Mouse (Mus musculus) 416B (cell line): ENCODE results near the gene Fbln2.

Experiments used
- DNase-seq: peaks from one replicate; pipeline ENCODE4 v3.0.0; 2011; ENCODE audit warnings: low read depth

The Fbln2 gene

DNA sequence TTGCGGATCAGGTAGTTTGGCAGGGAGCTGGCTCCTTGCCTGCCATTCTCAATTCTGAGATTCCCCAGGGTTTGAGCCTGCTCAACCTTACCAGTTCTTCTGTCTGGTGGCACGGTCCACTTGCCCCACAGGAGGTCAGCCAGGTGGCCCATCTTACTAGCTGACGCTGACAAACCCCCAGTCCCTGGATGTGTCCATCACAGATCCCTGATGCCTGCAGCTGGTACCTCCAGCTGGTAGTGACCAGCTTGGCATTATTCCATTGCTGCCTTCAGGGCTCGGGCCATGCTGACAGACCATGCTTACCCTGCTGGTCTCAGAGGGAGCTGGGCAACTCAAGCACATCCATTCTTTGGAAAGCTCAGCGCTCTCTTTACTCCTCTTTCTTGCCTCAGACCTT, 18.7 kb downstream of the Fbln2 start:
- no peak for DNase-seq

DNA sequence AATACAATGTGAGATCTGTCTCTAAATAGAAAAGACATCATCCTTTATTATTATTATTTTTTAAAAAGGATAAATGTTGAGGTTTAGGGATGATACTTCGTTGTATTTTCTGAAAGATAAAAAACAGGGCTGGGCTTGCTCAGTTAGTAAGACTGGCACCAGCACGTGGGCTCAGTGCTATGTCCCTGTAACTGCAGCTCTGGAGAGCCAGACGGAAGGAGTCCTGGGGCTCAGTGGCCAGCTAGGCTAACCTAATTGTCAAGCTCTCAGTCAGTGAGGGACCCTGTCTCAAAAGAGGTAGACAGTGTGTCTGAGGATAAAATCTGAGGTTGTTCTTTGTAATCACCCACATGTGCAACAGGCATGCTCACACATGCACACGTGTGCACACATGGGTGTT, 19.3 kb downstream of the Fbln2 start:
- DNase-seq = no peak

DNA sequence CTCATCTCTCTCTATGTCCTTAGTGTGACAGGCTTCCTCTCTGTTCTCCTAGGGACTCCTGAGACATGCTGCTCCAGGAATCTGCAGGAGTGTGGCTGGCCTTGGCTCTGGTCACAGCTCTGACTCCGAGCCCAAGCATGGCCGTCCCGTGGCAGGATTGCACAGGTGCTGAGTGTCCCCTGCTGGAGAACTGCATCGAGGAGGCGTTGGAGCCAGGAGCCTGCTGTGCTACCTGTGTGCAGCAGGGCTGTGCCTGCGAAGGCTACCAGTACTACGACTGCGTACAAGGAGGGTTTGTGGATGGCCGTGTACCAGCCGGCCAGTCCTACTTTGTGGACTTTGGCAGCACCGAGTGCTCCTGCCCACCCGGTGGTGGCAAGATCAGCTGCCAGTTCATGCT, 20.8 kb downstream of the Fbln2 start:
- no peak for DNase-seq

DNA sequence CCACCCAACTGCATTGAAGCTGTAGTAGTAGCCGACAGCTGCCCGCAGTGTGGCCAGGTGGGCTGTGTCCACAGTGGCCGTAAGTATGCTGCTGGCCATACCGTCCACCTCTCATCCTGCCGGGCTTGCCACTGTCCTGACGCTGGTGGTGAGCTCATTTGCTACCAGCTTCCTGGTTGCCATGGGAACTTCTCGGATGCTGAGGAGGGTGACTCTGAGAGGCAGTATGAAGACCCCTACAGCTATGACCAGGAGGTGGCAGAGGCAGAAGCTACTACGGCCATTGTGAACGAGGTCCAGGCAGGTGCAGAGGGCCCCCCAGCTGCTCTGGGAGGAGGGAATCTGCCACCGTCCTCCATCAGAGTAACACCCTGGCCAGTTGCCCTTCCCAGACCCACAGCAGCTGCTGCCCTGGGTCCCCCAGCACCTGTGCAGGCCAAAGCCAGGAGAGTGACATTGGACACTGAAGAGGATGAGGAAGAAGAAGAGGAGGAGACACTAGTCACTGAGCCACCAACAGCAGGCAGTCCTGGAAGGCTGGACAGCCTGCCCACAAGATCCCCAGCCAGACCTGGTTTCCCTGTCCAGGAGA, 21.3 kb downstream of the Fbln2 start:
- no peak for DNase-seq

DNA sequence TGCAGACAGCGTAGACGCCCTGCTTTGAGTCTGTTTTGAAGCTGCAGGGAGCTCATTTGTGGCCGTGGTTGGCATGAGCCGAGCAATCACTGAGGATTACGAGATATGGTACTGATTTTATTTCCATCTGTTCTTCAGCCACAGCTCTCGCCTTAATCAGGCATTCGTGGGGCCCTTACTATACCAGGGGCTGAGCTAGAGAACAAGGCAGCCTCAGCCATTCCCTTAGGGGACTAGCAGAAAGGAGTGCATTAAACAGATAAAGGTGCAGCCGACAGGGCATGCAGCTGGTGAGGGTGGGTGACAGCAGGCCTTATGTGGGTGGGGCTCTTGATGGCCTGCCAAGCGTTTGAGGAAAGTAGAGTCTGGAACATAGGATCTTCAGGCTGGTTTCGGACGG, 23.8 kb downstream of the Fbln2 start:
- no peak for DNase-seq

DNA sequence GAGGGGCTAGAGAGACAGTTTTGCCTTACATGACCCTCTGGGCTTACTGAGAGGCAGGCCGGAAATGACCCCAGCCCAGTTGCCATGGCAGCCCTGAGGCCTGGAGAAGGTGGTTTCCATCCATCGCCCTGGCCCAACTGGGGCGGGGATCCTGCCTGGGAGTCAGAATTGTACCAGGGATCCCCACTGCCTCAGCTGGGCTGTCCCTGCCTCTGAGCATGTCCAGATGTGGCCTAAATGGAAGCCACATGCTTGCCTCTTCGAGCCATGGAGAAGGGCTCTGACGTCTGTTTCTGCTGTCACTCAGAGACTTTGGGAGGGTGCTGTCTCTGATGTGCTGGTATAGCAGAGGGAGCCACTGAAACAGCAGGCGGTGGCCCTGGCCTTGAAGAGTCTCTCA, 24.2 kb downstream of the Fbln2 start:
- no peak for DNase-seq

DNA sequence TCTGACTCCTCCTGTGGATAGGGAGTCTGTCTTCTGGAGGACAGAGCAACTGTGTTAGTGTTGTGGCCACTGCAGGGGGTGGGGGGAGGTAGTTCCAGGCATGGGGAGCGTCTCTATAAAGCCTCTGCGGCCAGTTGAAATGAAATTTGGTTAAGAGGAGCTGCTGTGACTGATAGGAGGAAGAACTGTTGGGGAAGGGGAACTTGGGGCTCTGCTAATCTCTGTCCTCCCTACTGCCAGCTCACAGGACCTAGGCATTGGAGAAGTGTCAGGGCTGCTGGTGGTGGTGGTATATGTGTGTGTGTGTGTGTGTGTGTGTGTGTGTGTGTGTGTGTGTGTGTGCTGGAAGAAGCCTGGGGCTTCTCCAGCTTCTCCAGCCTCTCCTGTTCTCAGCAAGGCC, 25.0 kb downstream of the Fbln2 start:
- no peak for DNase-seq

DNA sequence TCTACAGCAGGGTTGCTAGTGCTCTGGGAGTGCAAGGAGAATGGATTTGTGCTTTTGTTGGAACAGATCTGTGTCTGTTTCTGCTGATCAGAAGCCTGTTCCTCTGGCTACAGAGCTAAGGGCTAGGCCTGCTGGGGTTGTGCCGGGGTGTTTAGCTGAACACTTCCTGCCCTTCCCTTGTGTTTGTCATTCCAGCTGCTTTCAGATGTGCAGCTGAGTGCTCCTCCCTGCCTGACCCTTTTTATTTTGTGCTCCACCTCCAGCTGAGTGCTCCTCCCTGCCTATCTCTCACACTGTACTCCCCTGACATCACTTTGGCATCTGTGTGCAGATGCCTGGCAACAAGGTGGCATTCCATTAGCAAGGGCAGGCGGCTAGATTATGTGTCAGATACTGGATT, 28.3 kb downstream of the Fbln2 start:
- DNase-seq = no peak

DNA sequence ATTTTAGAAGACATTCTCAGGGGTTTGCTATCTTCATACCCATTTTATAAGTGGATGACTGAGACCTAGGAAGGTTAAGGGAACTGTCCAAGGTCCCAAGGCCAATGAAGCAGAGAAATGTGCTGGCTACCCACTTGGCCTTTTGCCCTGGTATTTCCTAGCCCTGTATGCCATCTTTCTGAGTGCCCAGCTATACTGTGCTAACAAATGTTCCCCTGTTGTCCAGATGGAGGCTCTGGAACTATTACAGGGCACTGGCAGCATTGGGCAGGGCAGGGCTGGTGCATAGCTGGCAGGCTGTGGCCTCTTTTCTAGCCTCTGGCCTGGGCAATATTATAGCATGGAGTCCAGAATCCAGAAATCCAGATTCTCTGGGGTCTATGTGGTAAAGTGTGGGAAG, 28.7 kb downstream of the Fbln2 start:
- no peak for DNase-seq

DNA sequence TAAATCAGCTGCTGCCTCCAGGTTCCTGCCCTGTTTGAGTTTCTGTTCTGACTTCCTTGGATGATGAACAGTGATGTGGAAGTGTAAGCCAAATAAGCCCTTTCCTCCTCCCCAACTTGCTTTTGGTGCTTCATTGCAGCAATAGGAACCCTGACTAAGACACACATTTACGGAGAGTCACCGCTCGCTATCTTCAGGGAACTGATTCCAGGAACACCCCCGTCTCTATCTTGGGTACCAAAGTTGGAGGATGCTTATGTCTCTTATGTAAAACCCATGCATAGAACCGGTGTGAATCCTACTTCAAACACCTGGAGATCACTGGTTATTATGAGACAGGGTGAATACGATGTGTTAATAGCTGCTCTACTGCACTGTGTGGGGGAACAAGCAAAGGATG, 31.1 kb downstream of the Fbln2 start:
- DNase-seq = no peak

DNA sequence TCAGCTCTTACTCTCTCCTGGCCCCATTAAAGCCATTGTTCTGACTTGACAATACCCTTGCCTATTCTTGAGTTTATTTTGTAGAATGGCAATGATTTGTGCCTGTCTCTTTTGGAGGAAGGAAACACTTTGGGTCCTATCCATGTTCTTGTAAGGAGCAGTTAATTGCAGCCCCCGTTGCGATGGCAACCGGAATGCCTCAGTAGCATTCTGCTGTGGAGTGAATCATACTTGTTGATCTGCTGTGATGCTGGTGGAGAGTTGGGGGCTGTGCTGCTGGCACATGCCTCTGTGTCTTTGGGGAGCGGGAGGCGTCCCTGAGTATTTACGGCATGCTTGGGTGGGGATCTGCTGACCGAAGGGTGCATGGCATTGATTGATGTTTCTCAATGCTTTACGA, 32.1 kb downstream of the Fbln2 start:
- no peak for DNase-seq

DNA sequence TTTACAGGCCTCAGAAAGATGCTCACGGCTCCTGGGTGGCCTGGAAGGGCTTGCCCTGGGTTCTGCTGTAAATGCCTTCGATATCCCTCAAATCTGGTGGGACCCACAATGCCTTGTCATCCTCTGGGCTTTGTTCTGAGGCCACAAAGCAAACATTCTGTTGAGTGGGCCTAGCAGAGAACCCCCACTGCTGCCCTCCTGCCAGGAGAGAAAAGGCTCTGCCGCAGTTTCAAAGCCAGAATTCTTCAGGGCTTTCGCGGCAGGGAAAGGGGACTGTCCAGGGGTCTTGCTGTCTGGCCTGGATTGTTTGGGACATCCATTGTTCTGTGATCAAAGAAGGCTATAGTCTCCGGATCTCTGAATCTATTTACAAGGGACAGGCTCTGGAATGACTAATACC, 33.1 kb downstream of the Fbln2 start:
- DNase-seq = no peak

DNA sequence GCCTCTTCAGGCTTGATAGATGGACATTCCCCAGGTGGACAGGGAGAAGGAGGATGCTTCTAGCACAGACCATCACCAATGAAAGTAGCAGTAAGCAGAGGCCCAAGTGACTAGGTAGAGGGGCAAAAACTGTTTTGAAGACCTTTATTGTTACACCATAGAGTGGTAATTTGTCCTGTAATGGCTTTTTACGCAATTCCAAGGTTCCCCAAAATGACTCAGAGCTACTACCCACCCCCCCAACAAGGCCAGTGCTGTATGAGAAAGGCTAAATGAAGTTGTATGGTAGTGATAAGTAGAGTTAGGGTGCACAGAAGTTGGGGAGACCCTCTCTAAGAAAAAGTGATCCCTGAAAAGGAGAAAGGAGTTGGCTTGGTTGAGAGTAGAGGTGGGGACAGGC, 35.1 kb downstream of the Fbln2 start:
- peak; percentile 5 for DNase-seq

DNA sequence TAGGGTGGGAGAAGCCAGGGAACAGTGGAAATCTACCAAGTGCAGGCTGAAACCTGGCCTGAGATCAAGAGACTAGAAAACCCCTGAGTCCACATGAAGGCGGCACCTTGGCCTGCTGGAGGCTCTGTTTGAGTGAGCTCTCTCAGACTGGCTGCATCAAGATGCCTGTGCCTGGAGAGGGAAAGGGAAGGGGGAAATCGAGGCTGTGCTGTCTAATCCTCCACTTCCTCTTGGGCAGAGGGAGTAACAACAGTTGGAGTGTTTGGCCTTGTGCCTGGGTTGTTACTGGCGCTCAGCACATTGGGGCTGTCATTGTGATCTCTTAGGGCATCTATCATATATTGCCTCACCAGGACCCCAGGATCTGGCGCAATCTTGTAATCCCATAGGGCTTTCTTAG, 36.4 kb downstream of the Fbln2 start:
- no peak for DNase-seq

DNA sequence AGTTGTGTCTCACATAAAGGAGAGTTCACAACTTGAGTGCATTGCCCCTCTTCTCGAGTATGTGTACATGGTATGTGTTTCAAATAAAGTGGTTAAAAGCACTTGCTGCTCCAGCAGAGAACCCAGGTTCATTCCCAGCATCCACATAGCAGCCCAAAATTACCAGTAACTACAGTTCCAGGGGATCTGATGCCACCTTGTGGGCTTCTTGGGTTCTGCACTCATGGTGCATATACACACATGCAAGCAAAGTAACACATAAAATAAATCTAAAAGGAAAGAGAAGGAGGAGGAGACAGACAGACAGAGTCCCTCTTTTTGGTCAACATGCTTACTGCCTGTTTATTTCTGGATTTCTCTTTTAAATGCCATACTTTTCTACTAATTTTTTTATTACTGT, 37.5 kb downstream of the Fbln2 start:
- DNase-seq = peak; percentile 11

DNA sequence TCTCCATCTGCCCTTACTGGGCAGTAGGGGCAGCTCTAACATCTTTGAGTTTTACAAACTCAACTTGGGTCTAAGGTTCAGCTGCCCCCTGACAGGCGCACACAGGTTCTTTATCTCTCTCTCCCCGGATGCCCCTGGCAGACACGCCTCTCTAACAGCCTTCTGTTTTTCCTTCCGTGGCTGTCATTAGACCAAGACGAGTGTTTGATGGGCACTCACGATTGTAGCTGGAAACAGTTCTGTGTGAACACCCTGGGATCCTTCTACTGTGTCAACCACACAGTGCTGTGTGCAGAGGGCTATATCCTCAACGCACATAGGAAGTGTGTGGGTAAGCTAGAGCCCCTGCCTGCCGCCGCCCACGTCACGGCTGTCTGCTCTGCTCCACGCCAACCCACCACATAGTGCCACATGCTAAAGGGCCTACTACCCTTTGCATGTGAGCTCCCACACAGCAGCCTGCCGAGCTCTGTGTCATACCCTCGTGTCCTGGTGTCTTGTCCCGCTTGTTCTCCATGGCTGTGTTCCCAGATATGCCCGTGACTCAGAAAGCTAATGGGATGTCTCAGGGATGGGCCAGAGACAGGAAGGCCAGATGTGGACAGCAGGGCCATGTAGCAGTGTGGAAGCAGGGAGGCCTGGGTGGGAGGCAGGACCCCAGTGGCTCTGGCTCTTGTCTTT, 47.3 kb downstream of the Fbln2 start:
- no peak for DNase-seq

DNA sequence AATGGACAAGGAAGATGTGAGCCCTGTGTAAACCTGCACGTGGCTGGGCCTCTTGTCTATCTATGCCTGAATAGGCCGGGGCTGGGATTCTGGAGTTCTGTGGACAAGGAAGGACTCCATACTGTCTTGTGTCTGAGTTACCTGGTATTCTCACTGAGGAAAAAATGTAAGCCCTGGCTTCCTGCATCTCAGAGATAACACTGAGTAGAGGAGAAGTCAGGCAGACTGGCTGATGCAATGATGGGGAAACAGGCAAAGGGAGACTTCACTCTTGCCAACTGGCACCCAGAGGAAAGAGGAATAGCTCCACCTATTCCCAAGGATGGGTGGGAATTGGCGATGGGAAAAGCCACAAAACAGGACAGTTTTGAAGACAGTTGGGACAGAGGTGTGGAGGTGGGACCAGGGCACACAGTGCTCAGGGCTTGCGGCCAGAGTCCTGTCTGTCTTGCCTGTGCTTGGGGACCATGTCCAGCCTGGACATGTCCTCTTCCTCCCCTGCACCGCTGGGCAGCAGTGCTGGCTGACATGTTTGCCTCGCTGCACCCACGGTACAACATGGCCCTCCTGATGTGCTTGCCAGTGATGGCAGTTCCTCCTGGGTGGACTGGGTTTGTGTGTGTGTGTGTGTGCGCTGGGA, 48.2 kb downstream of the Fbln2 start:
- no peak for DNase-seq

DNA sequence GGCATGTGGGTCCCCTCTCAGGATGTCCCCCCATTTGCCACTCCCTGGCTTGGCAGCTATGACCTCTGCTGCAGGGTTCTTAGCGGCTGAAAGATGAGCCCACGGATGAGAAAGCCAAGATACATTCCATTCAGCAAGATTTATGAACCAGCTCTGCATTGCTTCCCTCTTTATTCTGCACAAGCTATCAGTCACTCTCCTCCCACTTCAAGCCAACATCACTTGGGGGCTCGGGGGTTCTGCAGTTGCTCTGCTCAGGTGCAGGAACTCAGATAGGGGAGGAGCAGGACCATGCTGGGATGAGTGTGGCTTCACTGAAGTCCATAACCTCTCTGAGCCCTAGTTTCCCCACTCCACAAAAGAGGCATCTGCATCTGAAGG, 48.7 kb downstream of the Fbln2 start:
- DNase-seq = no peak

DNA sequence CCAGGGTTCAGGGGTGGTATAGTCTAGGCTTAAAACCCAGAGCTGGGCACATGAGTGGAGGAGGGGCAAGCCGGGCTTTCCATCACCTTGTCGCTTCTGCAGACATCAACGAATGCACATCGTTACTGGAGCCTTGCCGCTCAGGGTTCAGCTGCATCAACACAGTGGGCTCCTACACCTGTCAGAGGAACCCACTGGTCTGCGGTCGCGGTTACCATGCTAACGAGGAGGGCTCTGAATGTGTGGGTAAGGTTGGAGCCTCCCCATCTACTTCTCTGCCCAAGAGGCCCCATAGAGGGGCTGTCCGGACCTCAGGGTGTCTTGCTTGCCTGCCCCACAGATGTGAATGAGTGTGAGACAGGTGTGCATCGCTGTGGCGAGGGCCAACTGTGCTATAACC, 53.4 kb downstream of the Fbln2 start:
- no peak for DNase-seq

DNA sequence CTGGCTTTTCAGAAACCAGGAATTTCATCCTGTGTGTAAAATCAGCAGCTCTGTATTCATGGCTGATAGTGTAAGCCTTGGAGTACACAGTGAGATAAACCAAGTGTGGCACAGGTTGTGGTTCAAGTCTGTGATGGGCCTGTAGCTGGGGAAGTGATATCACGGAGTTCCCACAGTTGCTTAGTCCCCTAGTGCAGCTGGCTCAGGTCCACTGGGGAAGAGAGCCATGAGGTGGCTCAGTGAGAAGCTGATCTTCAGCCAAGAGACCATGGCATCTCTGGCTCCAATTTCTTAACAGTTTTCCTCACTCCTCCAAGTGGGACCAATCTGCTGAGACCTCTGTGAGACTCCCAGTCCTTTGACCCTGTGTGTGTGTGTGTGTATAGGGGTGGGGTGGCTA, 54.4 kb downstream of the Fbln2 start:
- no peak for DNase-seq

DNA sequence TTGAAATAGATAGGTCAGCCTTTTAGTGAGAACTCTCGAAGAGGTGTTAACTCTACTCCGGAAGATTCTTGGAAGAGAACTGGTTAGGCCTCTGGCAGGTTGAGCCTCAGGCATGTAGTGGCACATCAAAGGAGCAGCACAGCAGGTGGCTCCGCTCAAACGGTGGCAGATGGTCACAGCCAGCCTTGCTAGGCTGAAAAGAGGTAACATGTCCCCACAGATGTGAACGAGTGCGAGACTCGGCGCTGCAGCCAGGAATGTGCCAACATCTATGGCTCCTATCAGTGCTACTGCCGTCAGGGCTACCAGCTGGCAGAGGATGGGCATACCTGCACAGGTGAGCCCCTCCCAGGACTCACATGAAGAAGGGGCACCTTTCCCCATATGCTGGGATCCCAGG, 56.1 kb downstream of the Fbln2 start:
- DNase-seq = no peak

DNA sequence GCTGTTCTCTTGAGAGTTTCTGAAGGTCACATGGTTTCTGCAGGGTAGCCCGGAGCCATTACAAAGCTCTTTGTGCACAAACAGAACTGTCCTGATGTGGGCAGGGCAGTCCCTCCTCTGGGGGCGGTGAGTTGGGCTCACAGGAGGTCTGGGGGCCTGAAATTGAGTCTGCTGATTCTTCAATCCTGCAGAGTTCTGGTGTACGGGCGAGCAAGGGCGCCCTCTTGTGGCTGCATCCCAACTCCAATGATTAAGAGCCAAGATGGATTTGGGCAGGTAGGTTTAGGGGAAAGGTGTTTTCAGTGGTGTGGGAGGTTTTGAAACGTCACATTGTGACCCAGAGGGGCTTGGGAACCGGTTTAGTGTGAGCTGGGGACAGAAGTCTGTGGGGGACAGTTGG, 65.3 kb downstream of the Fbln2 start:
- peak; percentile 43 for DNase-seq

DNA sequence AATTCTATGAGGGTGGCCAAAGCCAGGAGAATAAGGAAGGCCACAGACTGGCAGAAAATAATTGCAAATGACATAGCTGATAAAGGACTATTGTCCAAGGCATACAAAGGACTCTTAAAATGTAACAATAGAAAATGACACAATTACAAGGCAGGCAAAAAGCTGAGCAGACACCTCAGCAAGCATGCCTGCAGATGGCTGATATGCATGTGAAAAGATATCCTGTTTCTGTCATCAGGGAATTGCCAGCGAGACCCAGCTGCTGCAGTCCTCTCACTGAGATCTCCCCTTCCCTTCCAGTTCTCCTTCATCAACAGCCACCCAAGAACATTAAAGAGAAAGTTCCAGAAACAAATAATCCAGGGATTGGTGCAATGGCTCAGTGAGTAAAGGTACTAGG, 66.0 kb downstream of the Fbln2 start:
- no peak for DNase-seq

DNA sequence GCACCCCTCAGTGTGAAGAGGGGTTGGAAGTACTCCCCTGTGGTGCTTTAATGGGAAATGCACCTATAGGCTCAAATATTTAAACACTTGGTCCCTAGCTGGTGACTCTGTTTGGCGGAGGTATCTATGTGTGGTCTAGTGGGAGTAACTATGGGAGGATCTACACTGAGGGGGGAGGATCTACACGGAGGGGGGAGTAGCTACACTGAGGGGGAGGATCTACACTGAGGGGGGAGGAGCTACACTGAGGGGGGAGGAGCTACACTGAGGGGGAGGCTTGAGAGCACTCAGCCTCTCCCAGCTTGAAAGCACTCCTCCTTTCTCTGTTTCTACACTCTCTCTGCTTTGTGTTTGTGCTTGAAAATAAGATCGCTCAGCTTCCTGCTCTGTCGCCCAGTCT, 67.2 kb downstream of the Fbln2 start:
- peak; percentile 3 for DNase-seq
